Mouse (Mus musculus) CH12.LX (cell line): ENCODE data around the gene Efna3. TPM values are rescaled to one million over a fixed set of nuclear protein-coding genes. Genes with fewer than 3 reads are reported as not detected.

Experiments
- DNase-seq: peaks from one replicate; pipeline ENCODE4 v3.0.0-alpha.2; 2013; ENCODE audit errors: extremely low read depth
- H3K27ac ChIP-seq: 2 replicates; pipeline ENCODE4 v1.5.1; 2012; ENCODE audit warnings: low read depth, mild to moderate bottlenecking, control low read depth, moderate library complexity; ENCODE audit not compliant: insufficient read depth
- H3K27me3 ChIP-seq: replicated peaks from 2 replicates; pipeline ENCODE3; 2012; ENCODE audit warnings: inconsistent platforms
- H3K36me3 ChIP-seq, 2 experiments: replicated peaks in 1 of 2; 2 replicates each; pipeline versions ENCODE3 to v1.6.1; 2012; ENCODE audit warnings: inconsistent platforms in 1 of 2, low read length in 1 of 2, mild to moderate bottlenecking in 1 of 2, mixed read lengths in 1 of 2, moderate library complexity in 1 of 2; ENCODE audit not compliant: control insufficient read depth in 1 of 2, insufficient read depth in 1 of 2
- H3K4me1 ChIP-seq, 2 experiments: 2 replicates each; pipeline ENCODE4 v1.6.1; 2012; ENCODE audit warnings: inconsistent platforms in 1 of 2, moderate library complexity in 1 of 2; ENCODE audit not compliant: insufficient read depth in 2 of 2, control insufficient read depth in 1 of 2
- H3K4me2 ChIP-seq: 2 replicates; pipeline ENCODE4 v1.6.1; 2012; ENCODE audit warnings: low read depth, mild to moderate bottlenecking, control low read depth; ENCODE audit not compliant: poor library complexity, insufficient read depth, severe bottlenecking
- H3K4me3 ChIP-seq, 3 experiments: fragments of 150-350 bp in 1 of 3; sonication (generic) in 1 of 3; replicated peaks in 1 of 3; 2 replicates each; pipeline versions ENCODE3 to v1.5.1; 2011 to 2012; ENCODE audit warnings: low read depth in 2 of 3, low read length in 2 of 3, mild to moderate bottlenecking in 2 of 3, moderate library complexity in 2 of 3, control low read depth in 1 of 3, improper control_type of control experiment in 1 of 3, inconsistent platforms in 1 of 3, mixed read lengths in 1 of 3; ENCODE audit not compliant: poor library complexity in 1 of 3
- H3K79me2 ChIP-seq: replicated peaks from 2 replicates; pipeline ENCODE4 v1.6.1; 2012; ENCODE audit warnings: mild to moderate bottlenecking, moderate library complexity; ENCODE audit not compliant: control insufficient read depth, poor library complexity, insufficient read depth, severe bottlenecking; ENCODE audit errors: extremely low read depth
- H3K9ac ChIP-seq: 2 replicates; pipeline ENCODE4 v1.6.1; 2012; ENCODE audit warnings: low read depth, mild to moderate bottlenecking, control low read depth, moderate library complexity; ENCODE audit not compliant: insufficient read depth
- H3K9me3 ChIP-seq: replicated peaks from 2 replicates; pipeline ENCODE3; 2012; ENCODE audit warnings: low read length, inconsistent platforms, mixed read lengths
- BHLHE40 ChIP-seq: IDR thresholded peaks from 2 replicates; pipeline ENCODE4 v1.6.1; 2011; ENCODE audit warnings: mild to moderate bottlenecking, low read depth, low read length, improper control_type of control experiment
- E2F4 ChIP-seq: IDR thresholded peaks from 2 replicates; pipeline ENCODE4 v1.6.1; 2011; ENCODE audit warnings: low read depth, low read length, improper control_type of control experiment; ENCODE audit not compliant: insufficient replicate concordance
- ELF1 ChIP-seq: IDR thresholded peaks from 2 replicates; pipeline ENCODE4 v1.6.1; 2014; ENCODE audit warnings: low read depth, mild to moderate bottlenecking, inconsistent platforms, low read length, improper control_type of control experiment
- HCFC1 ChIP-seq: IDR thresholded peaks from 2 replicates; pipeline ENCODE4 v1.6.1; 2012; ENCODE audit warnings: low read depth, mild to moderate bottlenecking, inconsistent platforms, low read length, improper control_type of control experiment
- JUN ChIP-seq: IDR thresholded peaks from 2 replicates; pipeline ENCODE4 v1.6.1; 2011; ENCODE audit warnings: low read depth, mild to moderate bottlenecking, low read length, improper control_type of control experiment, moderate library complexity; ENCODE audit not compliant: insufficient read depth
- JUND ChIP-seq: conservative IDR thresholded peaks from 2 replicates; pipeline ENCODE4 v1.6.1; 2011; ENCODE audit warnings: low read depth, low read length, improper control_type of control experiment
- MAFK ChIP-seq: IDR thresholded peaks from 2 replicates; pipeline ENCODE4 v1.6.1; 2011; ENCODE audit warnings: low read length, improper control_type of control experiment; ENCODE audit not compliant: insufficient replicate concordance
- MEF2A ChIP-seq: IDR thresholded peaks from 2 replicates; pipeline ENCODE4 v1.6.1; 2014; ENCODE audit warnings: low read depth, mild to moderate bottlenecking, inconsistent platforms, low read length, improper control_type of control experiment, borderline replicate concordance
- MXI1 ChIP-seq: IDR thresholded peaks from 2 replicates; pipeline ENCODE4 v1.6.1; 2011; ENCODE audit warnings: mild to moderate bottlenecking, low read depth, low read length, improper control_type of control experiment
- MYC ChIP-seq: IDR thresholded peaks from 2 replicates; pipeline ENCODE4 v1.6.1; 2011; ENCODE audit warnings: low read depth, mild to moderate bottlenecking, improper control_type of control experiment, low read length
- NELFE ChIP-seq: IDR thresholded peaks from 2 replicates; pipeline ENCODE4 v1.6.1; 2011; ENCODE audit warnings: low read depth, low read length, improper control_type of control experiment
- POLR2AphosphoS2 ChIP-seq: IDR thresholded peaks from 2 replicates; pipeline ENCODE4 v1.6.1; 2011; ENCODE audit warnings: low read depth, low read length, improper control_type of control experiment
- RAD21 ChIP-seq: IDR thresholded peaks from 2 replicates; pipeline ENCODE4 v1.6.1; 2011; ENCODE audit warnings: low read depth, mild to moderate bottlenecking, low read length, improper control_type of control experiment, moderate library complexity
- TBP ChIP-seq: conservative IDR thresholded peaks from 2 replicates; pipeline ENCODE4 v1.6.1; 2011; ENCODE audit warnings: low read depth, low read length, improper control_type of control experiment
- TCF12 ChIP-seq: IDR thresholded peaks from 2 replicates; pipeline ENCODE4 v1.6.1; 2014; ENCODE audit warnings: low read depth, mild to moderate bottlenecking, inconsistent platforms, low read length, improper control_type of control experiment
- UBTF ChIP-seq: IDR thresholded peaks from 2 replicates; pipeline ENCODE4 v1.6.1; 2012; ENCODE audit warnings: low read depth, mild to moderate bottlenecking, inconsistent platforms, low read length, improper control_type of control experiment, moderate library complexity
- ZC3H11A ChIP-seq: IDR thresholded peaks from 2 replicates; pipeline ENCODE4 v1.6.1; 2012; ENCODE audit warnings: low read depth, mild to moderate bottlenecking, inconsistent platforms, low read length, improper control_type of control experiment
- ZNF384 ChIP-seq: IDR thresholded peaks from 2 replicates; pipeline ENCODE4 v1.6.1; 2012; ENCODE audit warnings: low read depth, low read length, improper control_type of control experiment, inconsistent platforms
- dilution Hi-C: fragments of 300-500 bp; cut with MboI; formaldehyde crosslinking; loops from 2 replicates; pipeline ENCODE4 v1.14.3; 2020; ENCODE audit warnings: low sequenced_read_pairs; ENCODE audit not compliant: extremely low pct_unique_long_range_greater_than_20kb, extremely low pct_ligation_motif_present
- in situ Hi-C: fragments of 300-500 bp; cut with MboI; formaldehyde crosslinking; loops from 3 replicates; pipeline ENCODE4 v1.14.3; 2019; ENCODE audit warnings: low sequenced_read_pairs, low pct_ligation_motif_present, low pct_unique_long_range_greater_than_20kb, mixed read lengths
- polyA plus RNA-seq: library from polyadenylated mRNA; unstranded; fragments of >175 nt; gene quantifications from 2 replicates; pipeline ENCODE4 v1.2.1, GENCODE M21; 2012; ENCODE audit warnings: low read depth; ENCODE audit not compliant: insufficient read length
- total RNA-seq, 2 experiments: library from RNA; depleted of rRNA; stranded (reverse); fragments of 300-350 nt in 1 of 2; fragments of >200 nt in 1 of 2; gene quantifications; 2 replicates each; pipeline ENCODE4 v1.2.3; 2012 to 2014

Efna3 gene
- total and polyA plus RNA-seq, 3 experiments, result 0.09 to 0.13 TPM; not detected in 1

DNA sequence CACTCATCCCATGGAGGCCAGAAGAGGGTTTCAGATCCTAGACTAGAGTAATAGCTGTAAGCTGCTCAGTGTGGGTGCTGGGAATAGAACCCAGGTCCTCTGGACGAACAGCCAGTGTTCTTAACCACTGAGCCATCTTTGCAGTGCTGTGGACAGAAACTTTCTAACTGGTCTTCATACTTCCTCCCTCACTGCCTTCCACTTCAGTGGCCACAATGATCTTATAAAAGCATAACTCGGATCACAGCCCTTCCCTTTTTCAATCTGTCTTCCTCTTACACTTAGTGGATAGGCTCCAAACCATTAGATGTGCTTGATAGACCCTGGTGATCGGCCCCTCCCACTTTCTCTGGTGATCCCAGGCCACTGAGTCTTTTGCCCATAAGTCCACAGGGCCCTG is 37.5 kb upstream of the Efna3 start:
- dilution Hi-C loops (no loop called here), in situ Hi-C loops (no loop called here)
- Histone ChIP-seq H3K9ac (no peak overlapping the region), H3K9me3 (no peaks in the 10 kb centered on the region), H3K4me1 (peaks cover 8 to 11% of the 10 kb centered on the region in 2 experiments), H3K27ac (no peak overlapping the region), H3K4me2 (no peak overlapping the region), H3K4me3 (no peak overlapping the region), H3K79me2 (no peaks in the 10 kb centered on the region), H3K27me3 (peaks cover 23% of the 10 kb centered on the region), H3K36me3 (no peaks in the 10 kb centered on the region)
- DNase-seq, result no peak
- TF ChIP-seq NELFE, result no peak

DNA sequence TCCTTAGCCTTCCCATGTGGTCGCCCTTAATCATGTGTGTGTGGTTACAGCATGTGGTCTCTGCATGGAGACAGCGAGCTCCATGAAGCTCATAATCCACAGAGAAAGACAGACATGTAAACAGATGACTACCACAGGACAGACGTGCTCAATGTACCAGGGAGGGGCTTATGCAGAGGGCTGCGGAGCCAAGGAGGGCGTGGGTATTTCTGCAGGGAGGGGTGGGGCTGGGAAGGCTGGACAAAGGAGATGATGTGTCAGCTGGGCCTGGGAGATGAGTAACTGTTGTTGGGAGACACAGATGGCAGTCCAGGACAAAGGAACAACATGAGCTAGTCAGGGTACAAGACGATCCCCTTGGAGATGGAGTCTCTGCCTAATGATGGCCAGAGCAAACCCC is 36.9 kb upstream of the Efna3 start:
- Histone ChIP-seq H3K4me3 (no peak overlapping the region), H3K4me2 (no peak overlapping the region), H3K4me1 (peaks cover 9 to 16% of the 10 kb centered on the region in 2 experiments), H3K27ac (no peak overlapping the region), H3K27me3 (peaks cover 21% of the 10 kb centered on the region), H3K9me3 (no peaks in the 10 kb centered on the region), H3K79me2 (no peaks in the 10 kb centered on the region), H3K9ac (no peak overlapping the region), H3K36me3 (no peaks in the 10 kb centered on the region)
- dilution Hi-C loops, result no loop called here
- TF ChIP-seq JUND (no peak), HCFC1 (no peak), MEF2A (no peak), NELFE (no peak), MAFK (no peak), BHLHE40 (no peak), ELF1 (no peak), ZNF384 (no peak), MXI1 (no peak), TCF12 (no peak), JUN (no peak), TBP (no peak), MYC (no peak), RAD21 (no peak), UBTF (no peak), E2F4 (no peak), ZC3H11A (no peak), POLR2AphosphoS2 (no peak)
- DNase-seq, result no peak
- in situ Hi-C loops, result no loop called here
